Comparison of ENCODE assay signal across 8 mouse cellular contexts in genomic region chr19:21737446-21737845, GRCm38 (mm10). TPM values are rescaled to one million over a fixed set of nuclear protein-coding genes. Genes with fewer than 3 reads are reported as not detected.
A peak's percentile ranks its signal among the peaks of the same experiment; 100 is the strongest.
DNase-seq lines count a peak whose midpoint lies in the region; ATAC-seq and TF ChIP-seq lines count a peak whose summit lies in the region.

No protein-coding gene starts in this region.

- H3K36me3 ChIP-seq in E14TG2a.4 (ENCODE audit: insufficient read depth, low read length) = no peaks in the 10 kb centered on the region
- no peaks in the 10 kb centered on the region for H3K36me3 ChIP-seq in heart, embryonic 15.5 days
- H3K36me3 ChIP-seq in neural tube, embryonic 15.5 days = no peaks in the 10 kb centered on the region

- WGBS in heart, embryonic 15.5 days = 36% methylated on average over 18 of the region's 18 CpGs
- WGBS in neural tube, embryonic 15.5 days = 61% methylated on average over 18 of the region's 18 CpGs

- H3K4me1 ChIP-seq in E14TG2a.4 (replicated peaks; ENCODE audit: low read depth, low read length) = peaks cover 20% of the 10 kb centered on the region
- H3K4me1 ChIP-seq in heart, embryonic 15.5 days (replicated peaks) = 0 out of 2 replicates have a peak, but pooled peaks cover 7% of the 10 kb centered on the region
- peaks cover 13% of the 10 kb centered on the region; the same call in 1 of the 2 replicates for H3K4me1 ChIP-seq in neural tube, embryonic 15.5 days

- H3K9me3 ChIP-seq in E14TG2a.4 (ENCODE audit: low read length) = no peaks in the 10 kb centered on the region
- no peaks in the 10 kb centered on the region for H3K9me3 ChIP-seq in heart, embryonic 15.5 days (replicated peaks)
- H3K9me3 ChIP-seq in neural tube, embryonic 15.5 days (replicated peaks) = no peaks in the 10 kb centered on the region

- peak overlapping the region; percentile 27 for H3K4me2 ChIP-seq in heart, embryonic 15.5 days
- peak overlapping the region; percentile 25; the same call in 1 of the 2 replicates for H3K4me2 ChIP-seq in neural tube, embryonic 15.5 days

- peak overlapping the region; percentile 73 for H3K27ac ChIP-seq in heart, embryonic 15.5 days
- H3K27ac ChIP-seq in neural tube, embryonic 15.5 days (replicated peaks) = peak overlapping the region; percentile 60

- TF ChIP-seq CTCF in E14TG2a.4 (conservative IDR thresholded peaks at IDR 0.05; ENCODE audit: low read length) = no peak

- 0 out of 2 replicates have a peak, but pooled peaks have one; percentile 52 for ATAC-seq in heart, embryonic 15.5 days (replicated peaks; ENCODE audit: insufficient number of reproducible peaks, insufficient read depth, low FRiP score, low read depth)
- ATAC-seq in neural tube, embryonic 15.5 days (ENCODE audit: low FRiP score) = no peak

- peak; percentile 99 for DNase-seq in 416B (ENCODE audit: low read depth)
- peak; percentile 49 for DNase-seq in liver
- DNase-seq in left cerebral cortex, adult 9 months (ENCODE audit: low spot score in 2 of 2) = no peak
- no peak for DNase-seq in frontal cortex, postnatal 25 days (ENCODE audit: low spot score in 2 of 2)
- no peak for DNase-seq in urinary bladder, postnatal 36 days (ENCODE audit: low spot score in 2 of 2)

- H3K9ac ChIP-seq in heart, embryonic 15.5 days = no peak overlapping the region
- H3K9ac ChIP-seq in neural tube, embryonic 15.5 days (replicated peaks) = no peak overlapping the region

- peaks cover 11% of the 10 kb centered on the region for H3K27me3 ChIP-seq in E14TG2a.4 (ENCODE audit: insufficient read depth, low read length)
- no peaks in the 10 kb centered on the region for H3K27me3 ChIP-seq in heart, embryonic 15.5 days
- no peaks in the 10 kb centered on the region for H3K27me3 ChIP-seq in neural tube, embryonic 15.5 days (replicated peaks)

- H3K4me3 ChIP-seq in E14TG2a.4 (replicated peaks; ENCODE audit: low read length) = peak overlapping the region; percentile 43
- H3K4me3 ChIP-seq in heart, embryonic 15.5 days = peak overlapping the region; percentile 0; the same call in 1 of the 2 replicates
- no peak overlapping the region for H3K4me3 ChIP-seq in neural tube, embryonic 15.5 days (replicated peaks)

RNA-seq across cellular contexts. Expression of gene Cemip2, which starts 40.7 kb away (rescaled TPM):
- 41.2 and 44.3 TPM in 2 replicates for polyA plus RNA-seq in heart, embryonic 15.5 days (2015; fragmentation: Nextera tagmentation; extraction: Ambion mirVana)
- polyA plus RNA-seq in neural tube, embryonic 15.5 days (2015; fragmentation: Nextera tagmentation; extraction: Ambion mirVana) = 16.0 and 16.9 TPM in 2 replicates

Comparison
In these comparisons a context has a peak if more than half of its experiments do, and no peak if none do; other contexts are left out.
1. DNase-seq: peak in 416B (single experiment) and liver (single experiment); none in left cerebral cortex, adult 9 months (0 of 2), frontal cortex, postnatal 25 days (0 of 2) and urinary bladder, postnatal 36 days (0 of 2).